Mouse (Mus musculus) hindbrain, postnatal 0 days (tissue): ENCODE measurements at regions not wholly inside any gene's neighbourhood (a gene's known extent, or its start where the extent isn't known, plus 50 kb on each side); places are given as distances from the start of the nearest gene placed in this dataset.

ENCODE experiments used
- ATAC-seq: fragments of 200-750 bp; cut with Nextera tagmentation; 2 replicates; pipeline ENCODE4 v1.8.0; 2017; ENCODE audit warnings: mild to moderate bottlenecking, moderate TSS enrichment, moderate library complexity
- DNase-seq: peaks from one replicate; pipeline ENCODE4 v3.0.0-alpha.2; 2015; ENCODE audit warnings: low spot score
- H3K27ac ChIP-seq: fragments of 300-500 bp; sonication (generic); 2 replicates; pipeline ENCODE4 v1.5.1; 2014; ENCODE audit warnings: mild to moderate bottlenecking
- H3K27me3 ChIP-seq: fragments of 300-500 bp; sonication (generic); 2 replicates; pipeline ENCODE4 v1.6.1; 2014; ENCODE audit warnings: low read length, mixed read lengths; ENCODE audit not compliant: insufficient read depth
- H3K36me3 ChIP-seq: fragments of 300-500 bp; sonication (generic); 2 replicates; pipeline ENCODE4 v1.6.1; 2014; ENCODE audit warnings: low read length, mixed read lengths; ENCODE audit not compliant: insufficient read depth
- H3K4me1 ChIP-seq: fragments of 300-500 bp; sonication (generic); 2 replicates; pipeline ENCODE4 v1.6.1; 2014; ENCODE audit warnings: antibody characterized with exemption, low read length, mixed read lengths; ENCODE audit not compliant: insufficient read depth
- H3K4me2 ChIP-seq: fragments of 300-500 bp; sonication (generic); 2 replicates; pipeline ENCODE4 v1.6.1; 2014; ENCODE audit warnings: low read depth, mild to moderate bottlenecking, low read length, moderate library complexity, mixed read lengths
- H3K4me3 ChIP-seq: fragments of 300-500 bp; sonication (generic); 2 replicates; pipeline ENCODE4 v1.5.1; 2014; ENCODE audit warnings: low read length
- H3K9ac ChIP-seq: fragments of 300-500 bp; sonication (generic); replicated peaks from 2 replicates; pipeline ENCODE4 v1.6.1; 2014; ENCODE audit warnings: mild to moderate bottlenecking, low read length, moderate library complexity, mixed read lengths
- H3K9me3 ChIP-seq: fragments of 300-500 bp; sonication (generic); 2 replicates; pipeline ENCODE4 v1.6.1; 2016; ENCODE audit warnings: low read length, mixed read lengths
- CTCF ChIP-seq: IDR thresholded peaks from 2 replicates; pipeline ENCODE4 v1.5.1; 2016; ENCODE audit warnings: antibody characterized with exemption, control low read depth, low read depth
- WGBS: fragments of 180-500 bp; shearing (Covaris S2); extraction: QIAGEN DNeasy Blood & Tissue Kit; methylation state at CpG from one replicate; pipeline ENCODE4 v1.1.7; 2014; 5-methylcytosine and 5-hydroxymethylcytosine counted together

- Histone ChIP-seq H3K36me3 (no peaks in the 10 kb centered on the region), H3K27ac (no peak overlapping the region), H3K4me1 (no peaks in the 10 kb centered on the region), H3K27me3 (no peaks in the 10 kb centered on the region), H3K4me3 (no peak overlapping the region), H3K9ac (no peak overlapping the region), H3K4me2 (no peak overlapping the region), H3K9me3 (no peaks in the 10 kb centered on the region)
- peak; percentile 60 for DNase-seq
- WGBS: 68% methylated on average over 1 of the region's 1 CpGs
- ATAC-seq: no peak
- TF ChIP-seq CTCF: no peak
Measured at GRCm38 (mm10) chr9:51686536-51686935, 78.6 kb upstream of the Arhgap20 start.

DNA sequence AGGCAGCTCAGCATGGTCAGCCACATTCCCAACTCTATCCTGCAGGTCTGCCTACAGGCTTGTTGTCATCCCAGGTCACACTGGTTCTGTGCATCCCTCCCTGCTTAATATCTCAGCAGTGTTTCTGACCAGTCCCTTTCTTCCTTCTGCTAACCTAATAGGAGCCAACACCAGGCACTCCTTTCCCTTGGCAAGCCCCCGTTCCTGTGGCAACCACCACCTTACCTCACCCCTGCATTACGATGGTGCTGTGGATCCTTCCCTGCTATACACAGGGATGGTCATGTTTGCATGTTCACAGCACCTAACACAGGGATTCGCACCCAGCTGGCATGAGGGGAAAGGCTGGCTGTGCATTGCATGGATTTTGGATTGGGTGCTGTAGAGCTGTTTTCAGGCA, 50.8 kb upstream of the Arhgap20 start:
- Histone ChIP-seq H3K9me3 (no peaks in the 10 kb centered on the region), H3K4me2 (no peak overlapping the region), H3K4me3 (no peak overlapping the region), H3K27me3 (no peaks in the 10 kb centered on the region), H3K4me1 (0 out of 2 replicates have a peak, but pooled peaks cover 5% of the 10 kb centered on the region), H3K36me3 (no peaks in the 10 kb centered on the region), H3K9ac (no peak overlapping the region), H3K27ac (no peak overlapping the region)
- TF ChIP-seq CTCF: no peak
- ATAC-seq (no peak), DNase-seq (no peak)
- WGBS: 73% methylated on average over 3 of the region's 3 CpGs
